Mouse (Mus musculus): ENCODE measurements around the gene Obscn. TPM values are rescaled to one million over a fixed set of nuclear protein-coding genes. Genes with fewer than 3 reads are reported as not detected.
A peak's percentile ranks its signal among the peaks of the same experiment; 100 is the strongest.

Gene Obscn
- polyA plus RNA-seq, 1 experiment from 2014 or later = 0.24 TPM

- H3K9me3 ChIP-seq (ENCODE audit: control insufficient read depth, low read length) = no peaks in the 10 kb centered on the region
- H3K27me3 ChIP-seq (ENCODE audit: control insufficient read depth, insufficient read depth, low read length) = no peaks in the 10 kb centered on the region
- no peak overlapping the region for H3K27ac ChIP-seq (replicated peaks)
- DNase-seq (ENCODE audit: low spot score) (no peak), ATAC-seq (ENCODE audit: low FRiP score, low TSS enrichment) (no peak)
- 18% methylated on average over 20 of the region's 20 CpGs for WGBS
- TF ChIP-seq EP300 (optimal IDR thresholded peaks at IDR 0.05) (no peak), CTCF (IDR thresholded peaks at IDR 0.05; ENCODE audit: low read depth) (no peak)
- no peak overlapping the region for H3K9ac ChIP-seq (ENCODE audit: low read length)
- H3K4me3 ChIP-seq (ENCODE audit: low read depth, low read length) = peak overlapping the region; percentile 19
- no peaks in the 10 kb centered on the region for H3K36me3 ChIP-seq (ENCODE audit: control insufficient read depth, insufficient read depth, low read length)
- H3K4me2 ChIP-seq (replicated peaks; ENCODE audit: low read depth) = peak overlapping the region; percentile 55
- H3K4me1 ChIP-seq (replicated peaks; ENCODE audit: control insufficient read depth, insufficient read depth) = no peaks in the 10 kb centered on the region
These were observed 186.4 kb downstream of the Obscn start for GRCm38 (mm10) chr11:58949480-58950431.

GRCm38 (mm10) chr11:58948542-58949479 is 187.4 kb downstream of the Obscn start, which contains the start of gene Hist3h2ba:
Hist3h2ba (plus strand) TSS chr11:58948920.
- no peaks in the 10 kb centered on the region for H3K4me1 ChIP-seq (replicated peaks; ENCODE audit: control insufficient read depth, insufficient read depth)
- peak within 1 kb of the TSS; percentile 19 for H3K4me3 ChIP-seq (ENCODE audit: low read depth, low read length)
- H3K36me3 ChIP-seq (ENCODE audit: control insufficient read depth, insufficient read depth, low read length) = no peaks in the 10 kb centered on the region
- TF ChIP-seq EP300 (optimal IDR thresholded peaks at IDR 0.05) = no peak
- ATAC-seq (ENCODE audit: low FRiP score, low TSS enrichment) = peak; percentile 86
- peak; percentile 53 for DNase-seq (ENCODE audit: low spot score)
- H3K27ac ChIP-seq (replicated peaks) = no peak within 1 kb of the TSS
- no peaks in the 10 kb centered on the region for H3K27me3 ChIP-seq (ENCODE audit: control insufficient read depth, insufficient read depth, low read length)
- peak within 1 kb of the TSS; percentile 55 for H3K4me2 ChIP-seq (replicated peaks; ENCODE audit: low read depth)
- H3K9ac ChIP-seq (ENCODE audit: low read length) = no peak within 1 kb of the TSS
- H3K9me3 ChIP-seq (ENCODE audit: control insufficient read depth, low read length) = no peaks in the 10 kb centered on the region
- WGBS = under 1% methylated on average over 46 of the region's 48 CpGs

GRCm38 (mm10) chr11:58947798-58948528 is 188.2 kb downstream of the Obscn start:
- H3K27ac ChIP-seq (replicated peaks) = no peak overlapping the region
- no peaks in the 10 kb centered on the region for H3K9me3 ChIP-seq (ENCODE audit: control insufficient read depth, low read length)
- no peak overlapping the region for H3K9ac ChIP-seq (ENCODE audit: low read length)
- H3K27me3 ChIP-seq (ENCODE audit: control insufficient read depth, insufficient read depth, low read length) = no peaks in the 10 kb centered on the region
- ATAC-seq (ENCODE audit: low FRiP score, low TSS enrichment) (peak; percentile 26; the same call in 1 of the 2 replicates), DNase-seq (ENCODE audit: low spot score) (no peak)
- H3K36me3 ChIP-seq (ENCODE audit: control insufficient read depth, insufficient read depth, low read length) = no peaks in the 10 kb centered on the region
- peak overlapping the region; percentile 19 for H3K4me3 ChIP-seq (ENCODE audit: low read depth, low read length)
- 11% methylated on average over 23 of the region's 23 CpGs for WGBS
- H3K4me2 ChIP-seq (replicated peaks; ENCODE audit: low read depth) = peak overlapping the region; percentile 55
- no peaks in the 10 kb centered on the region for H3K4me1 ChIP-seq (replicated peaks; ENCODE audit: control insufficient read depth, insufficient read depth)
- TF ChIP-seq CTCF (IDR thresholded peaks at IDR 0.05; ENCODE audit: low read depth) = no peak
- no peak for TF ChIP-seq EP300 (optimal IDR thresholded peaks at IDR 0.05)

- H3K9me3 ChIP-seq (ENCODE audit: control insufficient read depth, low read length) = no peaks in the 10 kb centered on the region
- no peaks in the 10 kb centered on the region for H3K36me3 ChIP-seq (ENCODE audit: control insufficient read depth, insufficient read depth, low read length)
- H3K4me3 ChIP-seq (ENCODE audit: low read depth, low read length) = no peak overlapping the region
- H3K4me1 ChIP-seq (replicated peaks; ENCODE audit: control insufficient read depth, insufficient read depth) = no peaks in the 10 kb centered on the region
- no peak for DNase-seq (ENCODE audit: low spot score)
- H3K27ac ChIP-seq (replicated peaks) = no peak overlapping the region
- WGBS = 74% methylated on average over 3 of the region's 3 CpGs
- H3K4me2 ChIP-seq (replicated peaks; ENCODE audit: low read depth) = no peak overlapping the region
- no peak overlapping the region for H3K9ac ChIP-seq (ENCODE audit: low read length)
- no peak for ATAC-seq (ENCODE audit: low FRiP score, low TSS enrichment)
- no peak for TF ChIP-seq EP300 (optimal IDR thresholded peaks at IDR 0.05)
- no peaks in the 10 kb centered on the region for H3K27me3 ChIP-seq (ENCODE audit: control insufficient read depth, insufficient read depth, low read length)
These were observed 188.9 kb downstream of the Obscn start for GRCm38 (mm10) chr11:58947306-58947705.

Small RNAs within 50 kb of the gene (microRNA-seq; reads per million reads assigned to microRNA genes)
- not detected for gene Gm44313

Other genes starting within 250 kb of the Obscn start
- gene Zfp39, start 232.2 kb downstream of the Obscn start, polyA plus RNA-seq (2015; fragmentation: Nextera tagmentation; extraction: Ambion mirVana) = 1.6 and 1.9 TPM in 2 replicates
- gene Btnl10, start 218.5 kb downstream of the Obscn start, polyA plus RNA-seq (2015; fragmentation: Nextera tagmentation; extraction: Ambion mirVana) = 0.04 TPM in 1 of 2 replicates, not detected in the other
- gene Rnf187, start 197.5 kb downstream of the Obscn start, polyA plus RNA-seq (2015; fragmentation: Nextera tagmentation; extraction: Ambion mirVana) = 136 and 140 TPM in 2 replicates
- 7.5 and 8.9 TPM in 2 replicates for gene Hist3h2ba, start 187.5 kb downstream of the Obscn start, polyA plus RNA-seq (2015; fragmentation: Nextera tagmentation; extraction: Ambion mirVana)
- 18.7 and 19.1 TPM in 2 replicates for gene Hist3h2a, start 181.7 kb downstream of the Obscn start, polyA plus RNA-seq (2015; fragmentation: Nextera tagmentation; extraction: Ambion mirVana)
- 0.05 and 0.08 TPM in 2 replicates for gene Trim17, start 181.7 kb downstream of the Obscn start, polyA plus RNA-seq (2015; fragmentation: Nextera tagmentation; extraction: Ambion mirVana)
- gene Trim11, start 158.3 kb downstream of the Obscn start, polyA plus RNA-seq (2015; fragmentation: Nextera tagmentation; extraction: Ambion mirVana) = 9.9 and 11.0 TPM in 2 replicates
- gene Iba57, start 27.3 kb upstream of the Obscn start, polyA plus RNA-seq (2015; fragmentation: Nextera tagmentation; extraction: Ambion mirVana) = 5.5 and 5.9 TPM in 2 replicates
- gene Gjc2, start 46.8 kb upstream of the Obscn start, polyA plus RNA-seq (2015; fragmentation: Nextera tagmentation; extraction: Ambion mirVana) = 2.1 and 2.4 TPM in 2 replicates
- 176 and 182 TPM in 2 replicates for gene Guk1, start 55.8 kb upstream of the Obscn start, polyA plus RNA-seq (2015; fragmentation: Nextera tagmentation; extraction: Ambion mirVana)
- gene Mrpl55, start 66.1 kb upstream of the Obscn start, polyA plus RNA-seq (2015; fragmentation: Nextera tagmentation; extraction: Ambion mirVana) = 90.3 and 90.9 TPM in 2 replicates
- 21.3 and 21.5 TPM in 2 replicates for gene 2310033P09Rik, start 71.9 kb upstream of the Obscn start, polyA plus RNA-seq (2015; fragmentation: Nextera tagmentation; extraction: Ambion mirVana)
- gene Arf1, start 91.9 kb upstream of the Obscn start, polyA plus RNA-seq (2015; fragmentation: Nextera tagmentation; extraction: Ambion mirVana) = 536 and 549 TPM in 2 replicates
- 2.0 and 2.5 TPM in 2 replicates for gene Wnt3a, start 154.3 kb upstream of the Obscn start, polyA plus RNA-seq (2015; fragmentation: Nextera tagmentation; extraction: Ambion mirVana)
- gene Wnt9a, start 170.5 kb upstream of the Obscn start, polyA plus RNA-seq (2015; fragmentation: Nextera tagmentation; extraction: Ambion mirVana) = 2.3 and 2.8 TPM in 2 replicates
- 0.07 TPM in 1 of 2 replicates, not detected in the other for gene Prss38, start 239.3 kb upstream of the Obscn start, polyA plus RNA-seq (2015; fragmentation: Nextera tagmentation; extraction: Ambion mirVana)